7 mouse cellular contexts compared by ENCODE assay signal in the genomic region with DNA sequence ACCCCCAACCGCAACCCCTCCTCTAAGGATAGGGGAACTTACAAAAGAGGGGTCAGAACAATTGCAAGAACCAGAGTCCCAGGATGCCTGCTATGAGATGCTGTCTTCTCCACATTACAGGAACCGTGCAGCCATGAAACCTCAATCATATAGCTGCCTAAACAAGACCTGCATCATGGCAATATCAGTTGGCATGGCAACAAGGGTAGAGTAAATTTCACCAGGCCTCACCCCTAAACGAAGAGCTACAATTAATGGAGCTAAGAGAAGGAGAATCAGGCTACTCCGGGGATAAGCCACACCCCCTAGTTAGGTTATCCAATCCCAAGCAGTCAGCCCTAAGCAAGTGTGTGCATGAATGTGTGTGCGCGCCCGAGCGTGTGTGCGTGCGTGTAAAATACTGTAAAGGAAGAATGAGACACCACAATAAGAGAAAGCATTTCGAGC.
A peak's percentile ranks its signal among the peaks of the same experiment; 100 is the strongest.
DNase-seq lines count a peak whose midpoint lies in the region; ATAC-seq lines count a peak whose summit lies in the region.

No protein-coding gene starts in this region.

- H3K27me3 ChIP-seq in embryonic facial prominence, embryonic 10.5 days (replicated peaks; ENCODE audit: low read depth, poor library complexity, severe bottlenecking), result peaks cover 24% of the 10 kb centered on the region
- no peaks in the 10 kb centered on the region for H3K27me3 ChIP-seq in midbrain, embryonic 15.5 days (replicated peaks)

- H3K4me2 ChIP-seq in midbrain, embryonic 15.5 days, result peak overlapping the region; percentile 54

- WGBS in embryonic facial prominence, embryonic 10.5 days, result 28% methylated on average over 11 of the region's 11 CpGs
- WGBS in midbrain, embryonic 15.5 days, result 33% methylated on average over 11 of the region's 11 CpGs

- H3K4me3 ChIP-seq in embryonic facial prominence, embryonic 10.5 days, result peak overlapping the region; percentile 42
- peak overlapping the region; percentile 34 for H3K4me3 ChIP-seq in midbrain, embryonic 15.5 days

- peak; percentile 79 for ATAC-seq in inflammation-experienced regulatory T-cells, adult 6 months
- peak; percentile 92 for ATAC-seq in midbrain, embryonic 15.5 days (replicated peaks)

- no peaks in the 10 kb centered on the region for H3K9me3 ChIP-seq in embryonic facial prominence, embryonic 10.5 days
- no peaks in the 10 kb centered on the region for H3K9me3 ChIP-seq in midbrain, embryonic 15.5 days

- H3K9ac ChIP-seq in midbrain, embryonic 15.5 days, result no peak overlapping the region

- peaks cover 57% of the 10 kb centered on the region for H3K4me1 ChIP-seq in embryonic facial prominence, embryonic 10.5 days
- H3K4me1 ChIP-seq in midbrain, embryonic 15.5 days, result peaks cover 18% of the 10 kb centered on the region

- peak; percentile 42 to 49 for DNase-seq in right cerebral cortex, postnatal 10 days (ENCODE audit: low spot score in 2 of 2)
- no peak for DNase-seq in right cerebral cortex, postnatal 14 days
- DNase-seq in embryonic facial prominence, embryonic 10.5 days (ENCODE audit: low spot score), result peak; percentile 45
- no peak for DNase-seq in kidney, postnatal 25 days
- no peak for DNase-seq in spleen, adult 12 weeks (ENCODE audit: low spot score)

- H3K36me3 ChIP-seq in embryonic facial prominence, embryonic 10.5 days (replicated peaks), result no peaks in the 10 kb centered on the region
- no peaks in the 10 kb centered on the region for H3K36me3 ChIP-seq in midbrain, embryonic 15.5 days (replicated peaks)

- H3K27ac ChIP-seq in embryonic facial prominence, embryonic 10.5 days (replicated peaks), result no peak overlapping the region
- H3K27ac ChIP-seq in midbrain, embryonic 15.5 days, result no peak overlapping the region

Comparison
In these comparisons a context has a peak if more than half of its experiments do, and no peak if none do; other contexts are left out.
1. DNase-seq: peak in right cerebral cortex, postnatal 10 days (2 of 2) and embryonic facial prominence, embryonic 10.5 days (single experiment); none in right cerebral cortex, postnatal 14 days (single experiment), kidney, postnatal 25 days (0 of 2) and spleen, adult 12 weeks (single experiment).